7 mouse cellular contexts compared by ENCODE assay signal in genomic region chr2:157170166-157170565, GRCm38 (mm10). TPM values are rescaled to one million over a fixed set of nuclear protein-coding genes. Genes with fewer than 3 reads are reported as not detected.
DNase-seq lines count a peak whose midpoint lies in the region; ATAC-seq and TF ChIP-seq lines count a peak whose summit lies in the region.

No protein-coding gene starts in this region.

- peaks cover 10% of the 10 kb centered on the region for H3K4me1 ChIP-seq in forebrain, embryonic 12.5 days
- H3K4me1 ChIP-seq in stomach, postnatal 0 days (replicated peaks; ENCODE audit: control insufficient read depth, insufficient read depth): no peaks in the 10 kb centered on the region

- TF ChIP-seq CTCF in left cerebral cortex, adult 2 months (IDR thresholded peaks at IDR 0.05): no peak; the same call in 1 of the 2 replicates
- TF ChIP-seq CTCF in stomach, postnatal 0 days (IDR thresholded peaks at IDR 0.05; ENCODE audit: low read depth): no peak

- no peak overlapping the region for H3K4me3 ChIP-seq in left cerebral cortex, adult 2 months
- no peak overlapping the region for H3K4me3 ChIP-seq in forebrain, embryonic 12.5 days (replicated peaks)
- no peak overlapping the region for H3K4me3 ChIP-seq in stomach, postnatal 0 days (ENCODE audit: low read depth, low read length)

- peak; percentile 86 for ATAC-seq in forebrain, embryonic 12.5 days (ENCODE audit: low FRiP score)
- peak; percentile 90 for ATAC-seq in stomach, postnatal 0 days (ENCODE audit: low FRiP score, low TSS enrichment)

- H3K4me2 ChIP-seq in forebrain, embryonic 12.5 days: no peak overlapping the region
- H3K4me2 ChIP-seq in stomach, postnatal 0 days (replicated peaks; ENCODE audit: low read depth): no peak overlapping the region

- no peak overlapping the region for H3K9ac ChIP-seq in forebrain, embryonic 12.5 days
- no peak overlapping the region for H3K9ac ChIP-seq in stomach, postnatal 0 days (ENCODE audit: low read length)

- no peak for TF ChIP-seq EP300 in stomach, postnatal 0 days (optimal IDR thresholded peaks at IDR 0.05)

- intact Hi-C loops in left cerebral cortex, postnatal 4 days (cut with DNase I): no loop called here
- intact Hi-C loops in left cerebral cortex, adult 2 months (cut with DNase I): no loop called here

- H3K27me3 ChIP-seq in forebrain, embryonic 12.5 days: no peaks in the 10 kb centered on the region
- H3K27me3 ChIP-seq in stomach, postnatal 0 days (ENCODE audit: control insufficient read depth, insufficient read depth, low read length): no peaks in the 10 kb centered on the region

- 35% methylated on average over 5 of the region's 5 CpGs for WGBS in forebrain, embryonic 12.5 days
- WGBS in stomach, postnatal 0 days: 37% methylated on average over 5 of the region's 5 CpGs

- no peak overlapping the region for H3K27ac ChIP-seq in left cerebral cortex, adult 2 months
- no peak overlapping the region for H3K27ac ChIP-seq in forebrain, embryonic 12.5 days
- H3K27ac ChIP-seq in stomach, postnatal 0 days (replicated peaks): no peak overlapping the region

- no peaks in the 10 kb centered on the region for H3K9me3 ChIP-seq in forebrain, embryonic 12.5 days
- no peaks in the 10 kb centered on the region for H3K9me3 ChIP-seq in stomach, postnatal 0 days (ENCODE audit: control insufficient read depth, low read length)

- H3K36me3 ChIP-seq in forebrain, embryonic 12.5 days (replicated peaks): peaks cover 68% of the 10 kb centered on the region
- H3K36me3 ChIP-seq in stomach, postnatal 0 days (ENCODE audit: control insufficient read depth, insufficient read depth, low read length): peaks cover 12% of the 10 kb centered on the region

- DNase-seq in left cerebral cortex, postnatal 4 days: peak; percentile 6
- DNase-seq in left cerebral cortex, adult 2 months (ENCODE audit: extremely low spot score in 1 of 2, low spot score in 2 of 2): no peak
- peak; percentile 19 for DNase-seq in lung, postnatal 14 days
- no peak for DNase-seq in stomach, postnatal 0 days (ENCODE audit: low spot score)
- DNase-seq in cerebellum, adult 8-10 months: no peak
- DNase-seq in gastrocnemius, postnatal 25 days: no peak

RNA-seq across cellular contexts. Expression of gene Rbl1, which starts 34.2 kb away (rescaled TPM):
- total RNA-seq in left cerebral cortex, postnatal 4 days (2021): 1 to 10 TPM; 4.8 to 4.9 TPM
- 1 to 10 TPM; 1.6 to 2.4 TPM for total RNA-seq in left cerebral cortex, adult 2 months (2021)
- polyA plus RNA-seq in forebrain, embryonic 12.5 days (2016; fragmentation: Nextera tagmentation; extraction: Ambion mirVana): 35.6 and 36.2 TPM in 2 replicates
- polyA plus RNA-seq in stomach, postnatal 0 days (2015; fragmentation: Nextera tagmentation; extraction: Ambion mirVana): 9.1 and 10.2 TPM in 2 replicates
- total RNA-seq in gastrocnemius, postnatal 25 days (2021): 1 to 10 TPM; 1.4 to 2.3 TPM

RNA-seq across cellular contexts. Expression of gene Samhd1, which starts 35.1 kb away (rescaled TPM):
- total RNA-seq in left cerebral cortex, postnatal 4 days (2021): 10 to 100 TPM; 18.0 to 18.7 TPM
- 10 to 100 TPM; 12.7 to 12.9 TPM for total RNA-seq in left cerebral cortex, adult 2 months (2021)
- 20.7 and 22.6 TPM in 2 replicates for polyA plus RNA-seq in forebrain, embryonic 12.5 days (2016; fragmentation: Nextera tagmentation; extraction: Ambion mirVana)
- 16.1 and 17.4 TPM in 2 replicates for polyA plus RNA-seq in stomach, postnatal 0 days (2015; fragmentation: Nextera tagmentation; extraction: Ambion mirVana)
- total RNA-seq in gastrocnemius, postnatal 25 days (2021): 10 to 100 TPM; 12.0 to 14.5 TPM

Comparison
In these comparisons a context has a peak if more than half of its experiments do, and no peak if none do; other contexts are left out.
1. DNase-seq: peak in left cerebral cortex, postnatal 4 days (single experiment) and lung, postnatal 14 days (single experiment); none in left cerebral cortex, adult 2 months (0 of 2), stomach, postnatal 0 days (single experiment), cerebellum, adult 8-10 months (single experiment) and gastrocnemius, postnatal 25 days (single experiment).